20 mouse cellular contexts compared by ENCODE assay signal in genomic region chr6:117516906-117517305, GRCm38 (mm10).
DNase-seq lines count a peak whose midpoint lies in the region; ATAC-seq and TF ChIP-seq lines count a peak whose summit lies in the region.
"Had no signal": no experiment of that assay in that cellular context is flagged by ENCODE, and none has a peak within 500 bp of the region (broad histone marks: within the 10 kb centered on the region; RNA-seq: fewer than 3 reads in every experiment).

No protein-coding gene starts in this region.

- H3K27me3 ChIP-seq in heart, embryonic 10.5 days (ENCODE audit: insufficient read depth, poor library complexity, severe bottlenecking): no peaks in the 10 kb centered on the region
- no peaks in the 10 kb centered on the region for H3K27me3 ChIP-seq in lung, embryonic 16.5 days (ENCODE audit: control insufficient read depth, insufficient read depth, low read depth, low read length)
- H3K27me3 ChIP-seq: embryonic facial prominence, embryonic 13.5 days; embryonic facial prominence, embryonic 15.5 days; forebrain, embryonic 12.5 days had no signal

- TF ChIP-seq CTCF in lung, adult 2 months (IDR thresholded peaks at IDR 0.05; ENCODE audit: insufficient read depth, low read length): no peak

- H3K9me3 ChIP-seq in heart, embryonic 10.5 days: no peaks in the 10 kb centered on the region
- no peaks in the 10 kb centered on the region for H3K9me3 ChIP-seq in lung, embryonic 16.5 days (ENCODE audit: control insufficient read depth, low read length)
- H3K9me3 ChIP-seq: embryonic facial prominence, embryonic 13.5 days; embryonic facial prominence, embryonic 15.5 days; forebrain, embryonic 10.5 days; forebrain, embryonic 12.5 days had no signal

- DNase-seq in adrenal gland, postnatal 14 days: peak; percentile 13
- DNase-seq in adrenal gland, adult 8-10 months: no peak
- peak; percentile 38 for DNase-seq in heart, embryonic 10.5 days (ENCODE audit: low spot score)
- no peak for DNase-seq in heart, postnatal 10 days
- DNase-seq in lung, adult 2 months: no peak
- DNase-seq: cerebellum, adult 11 months; cerebellum, adult 18-20 months; cerebellum, adult 8-10 months; cerebellum, adult 9-11 months; cerebellum, postnatal 14 days; cerebellum, postnatal 36 days; embryo, embryonic 11 days had no signal

- ATAC-seq in lung, embryonic 16.5 days (ENCODE audit: low read depth): peak; percentile 28; the same call in 1 of the 2 replicates
- ATAC-seq: forebrain, embryonic 14.5 days; forebrain, embryonic 16.5 days had no signal

- 57% methylated on average over 7 of the region's 7 CpGs for WGBS in heart, embryonic 10.5 days
- 54% methylated on average over 7 of the region's 7 CpGs for WGBS in lung, embryonic 16.5 days
- 59% methylated on average over 7 of the region's 7 CpGs for WGBS in lung, adult 2 months

- H3K9ac ChIP-seq in lung, embryonic 16.5 days (ENCODE audit: low read length): no peak overlapping the region
- H3K9ac ChIP-seq: embryonic facial prominence, embryonic 13.5 days; embryonic facial prominence, embryonic 15.5 days; forebrain, embryonic 12.5 days had no signal

- no peak for TF ChIP-seq POLR2A in lung, adult 2 months (IDR thresholded peaks at IDR 0.05; ENCODE audit: borderline replicate concordance, extremely low read depth, low read depth, low read length)

- no peak overlapping the region for H3K4me2 ChIP-seq in lung, embryonic 16.5 days (ENCODE audit: low read depth, low read length)
- H3K4me2 ChIP-seq: embryonic facial prominence, embryonic 13.5 days; embryonic facial prominence, embryonic 15.5 days; forebrain, embryonic 12.5 days had no signal

- no peaks in the 10 kb centered on the region for H3K36me3 ChIP-seq in heart, embryonic 10.5 days
- no peaks in the 10 kb centered on the region for H3K36me3 ChIP-seq in lung, embryonic 16.5 days (ENCODE audit: control insufficient read depth, insufficient read depth, low read length)
- H3K36me3 ChIP-seq: embryonic facial prominence, embryonic 13.5 days; embryonic facial prominence, embryonic 15.5 days; forebrain, embryonic 10.5 days; forebrain, embryonic 12.5 days had no signal

- no peak overlapping the region for H3K27ac ChIP-seq in heart, embryonic 10.5 days
- H3K27ac ChIP-seq in lung, embryonic 16.5 days (ENCODE audit: low read length): no peak overlapping the region
- H3K27ac ChIP-seq: embryonic facial prominence, embryonic 13.5 days; embryonic facial prominence, embryonic 15.5 days; forebrain, embryonic 10.5 days; forebrain, embryonic 12.5 days had no signal

- intact Hi-C loops in heart, postnatal 10 days (cut with DNase I): no loop called here

- no peak overlapping the region for H3K4me3 ChIP-seq in heart, embryonic 10.5 days
- no peak overlapping the region for H3K4me3 ChIP-seq in lung, embryonic 16.5 days (ENCODE audit: low read length)
- H3K4me3 ChIP-seq in lung, adult 2 months (replicated peaks; ENCODE audit: extremely low read depth, low read depth, low read length): no peak overlapping the region
- H3K4me3 ChIP-seq: embryonic facial prominence, embryonic 13.5 days; embryonic facial prominence, embryonic 15.5 days; erythroblast, embryonic 14.5 days; forebrain, embryonic 10.5 days; forebrain, embryonic 12.5 days had no signal

- peaks cover 13% of the 10 kb centered on the region for H3K4me1 ChIP-seq in heart, embryonic 10.5 days
- H3K4me1 ChIP-seq in lung, embryonic 16.5 days (replicated peaks; ENCODE audit: control insufficient read depth, insufficient read depth, low read length): no peaks in the 10 kb centered on the region
- no peaks in the 10 kb centered on the region for H3K4me1 ChIP-seq in lung, adult 2 months (ENCODE audit: control insufficient read depth, insufficient read depth, low read length)
- H3K4me1 ChIP-seq: embryonic facial prominence, embryonic 13.5 days; embryonic facial prominence, embryonic 15.5 days; forebrain, embryonic 12.5 days had no signal

Comparison
In these comparisons a context has a peak if more than half of its experiments do, and no peak if none do; other contexts are left out.
1. DNase-seq: peak in adrenal gland, postnatal 14 days (single experiment) and heart, embryonic 10.5 days (single experiment); none in adrenal gland, adult 8-10 months (single experiment), heart, postnatal 10 days (0 of 2) and lung, adult 2 months (single experiment).